Mouse (Mus musculus): ENCODE results near the gene Sfxn1.

DNA sequence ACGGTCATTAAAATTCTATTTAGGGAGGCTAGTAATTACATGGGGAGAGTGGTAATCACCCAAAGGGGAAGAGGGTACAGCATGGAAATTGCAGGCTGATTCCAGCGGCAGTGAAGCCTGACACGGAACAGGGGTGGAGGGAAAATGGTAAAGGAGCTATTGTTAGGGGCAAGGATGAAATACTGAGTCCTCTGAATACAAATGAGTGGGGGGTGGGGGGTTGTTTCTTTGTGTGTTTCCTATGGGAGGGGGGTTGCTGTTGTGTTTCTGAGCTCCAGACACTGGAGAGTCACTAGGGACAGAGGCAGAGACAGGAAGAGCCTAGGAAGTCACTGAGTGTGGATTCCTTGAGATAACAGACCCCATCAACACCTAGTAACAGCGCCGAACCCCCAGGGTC, 72.1 kb downstream of the Sfxn1 start:
- no peak for TF ChIP-seq CTCF (IDR thresholded peaks at IDR 0.05; ENCODE audit: borderline replicate concordance, insufficient read depth, low read length)
- no peak for TF ChIP-seq POLR2A (IDR thresholded peaks at IDR 0.05; ENCODE audit: low read depth, low read length)
